Mouse (Mus musculus): ENCODE measurements at regions not wholly inside any gene's neighbourhood (a gene's known extent, or its start where the extent isn't known, plus 50 kb on each side); places are given as distances from the start of the nearest gene placed in this dataset.

- H3K36me3 ChIP-seq (ENCODE audit: control insufficient read depth, insufficient read depth, low read length) = no peaks in the 10 kb centered on the region
- H3K4me3 ChIP-seq (ENCODE audit: low read depth, low read length) = no peak overlapping the region
- no peaks in the 10 kb centered on the region for H3K9me3 ChIP-seq (ENCODE audit: control insufficient read depth, low read length)
- WGBS = 43% methylated on average over 8 of the region's 8 CpGs
- no peak for DNase-seq (ENCODE audit: low spot score)
- H3K9ac ChIP-seq (ENCODE audit: low read depth, low read length) = no peak overlapping the region
- H3K27ac ChIP-seq (ENCODE audit: low read depth, low read length) = no peak overlapping the region
- 0 out of 2 replicates have a peak, but pooled peaks have one; percentile 33 for ATAC-seq (replicated peaks; ENCODE audit: low FRiP score)
- no peaks in the 10 kb centered on the region for H3K27me3 ChIP-seq (replicated peaks; ENCODE audit: control insufficient read depth, insufficient read depth, low read length)
- no peak overlapping the region for H3K4me2 ChIP-seq
- no peaks in the 10 kb centered on the region for H3K4me1 ChIP-seq (replicated peaks; ENCODE audit: control insufficient read depth, insufficient read depth, low read length)
These were observed 135.1 kb upstream of the Plekha5 start for GRCm38 (mm10) chr6:140288799-140289198.

- no peak overlapping the region for H3K27ac ChIP-seq (ENCODE audit: low read depth, low read length)
- H3K9ac ChIP-seq (ENCODE audit: low read depth, low read length) = no peak overlapping the region
- H3K9me3 ChIP-seq (ENCODE audit: control insufficient read depth, low read length) = no peaks in the 10 kb centered on the region
- H3K4me2 ChIP-seq = no peak overlapping the region
- H3K4me3 ChIP-seq (ENCODE audit: low read depth, low read length) = no peak overlapping the region
- H3K27me3 ChIP-seq (replicated peaks; ENCODE audit: control insufficient read depth, insufficient read depth, low read length) = no peaks in the 10 kb centered on the region
- WGBS = 74% methylated on average over 7 of the region's 7 CpGs
- H3K36me3 ChIP-seq (ENCODE audit: control insufficient read depth, insufficient read depth, low read length) = no peaks in the 10 kb centered on the region
- DNase-seq (ENCODE audit: low spot score) (no peak), ATAC-seq (replicated peaks; ENCODE audit: low FRiP score) (no peak)
- H3K4me1 ChIP-seq (replicated peaks; ENCODE audit: control insufficient read depth, insufficient read depth, low read length) = 0 out of 2 replicates have a peak, but pooled peaks cover 2% of the 10 kb centered on the region
These were observed 141.6 kb upstream of the Plekha5 start for GRCm38 (mm10) chr6:140282285-140282577.

GRCm38 (mm10) chr6:140281488-140282284 lies 142.2 kb upstream of the Plekha5 start:
- DNase-seq (ENCODE audit: low spot score) (no peak), ATAC-seq (replicated peaks; ENCODE audit: low FRiP score) (no peak)
- Histone ChIP-seq H3K9ac (ENCODE audit: low read depth, low read length) (no peak overlapping the region), H3K27ac (ENCODE audit: low read depth, low read length) (0 out of 2 replicates have a peak overlapping the region, but pooled peaks have one; percentile 34), H3K36me3 (ENCODE audit: control insufficient read depth, insufficient read depth, low read length) (no peaks in the 10 kb centered on the region), H3K4me1 (replicated peaks; ENCODE audit: control insufficient read depth, insufficient read depth, low read length) (0 out of 2 replicates have a peak, but pooled peaks cover 2% of the 10 kb centered on the region), H3K9me3 (ENCODE audit: control insufficient read depth, low read length) (no peaks in the 10 kb centered on the region), H3K4me3 (ENCODE audit: low read depth, low read length) (no peak overlapping the region), H3K4me2 (no peak overlapping the region), H3K27me3 (replicated peaks; ENCODE audit: control insufficient read depth, insufficient read depth, low read length) (no peaks in the 10 kb centered on the region)
- WGBS = 65% methylated on average over 17 of the region's 17 CpGs

- Histone ChIP-seq H3K36me3 (ENCODE audit: control insufficient read depth, insufficient read depth, low read length) (no peaks in the 10 kb centered on the region), H3K4me1 (replicated peaks; ENCODE audit: control insufficient read depth, insufficient read depth, low read length) (0 out of 2 replicates have a peak, but pooled peaks cover 2% of the 10 kb centered on the region), H3K9ac (ENCODE audit: low read depth, low read length) (no peak overlapping the region), H3K4me3 (ENCODE audit: low read depth, low read length) (no peak overlapping the region), H3K27me3 (replicated peaks; ENCODE audit: control insufficient read depth, insufficient read depth, low read length) (no peaks in the 10 kb centered on the region), H3K9me3 (ENCODE audit: control insufficient read depth, low read length) (no peaks in the 10 kb centered on the region), H3K27ac (ENCODE audit: low read depth, low read length) (0 out of 2 replicates have a peak overlapping the region, but pooled peaks have one; percentile 34), H3K4me2 (no peak overlapping the region)
- ATAC-seq (replicated peaks; ENCODE audit: low FRiP score) = peak; percentile 60
- WGBS = 55% methylated on average over 9 of the region's 9 CpGs
- DNase-seq (ENCODE audit: low spot score) = no peak
These were observed 142.9 kb upstream of the Plekha5 start for GRCm38 (mm10) chr6:140280817-140281475.

DNA sequence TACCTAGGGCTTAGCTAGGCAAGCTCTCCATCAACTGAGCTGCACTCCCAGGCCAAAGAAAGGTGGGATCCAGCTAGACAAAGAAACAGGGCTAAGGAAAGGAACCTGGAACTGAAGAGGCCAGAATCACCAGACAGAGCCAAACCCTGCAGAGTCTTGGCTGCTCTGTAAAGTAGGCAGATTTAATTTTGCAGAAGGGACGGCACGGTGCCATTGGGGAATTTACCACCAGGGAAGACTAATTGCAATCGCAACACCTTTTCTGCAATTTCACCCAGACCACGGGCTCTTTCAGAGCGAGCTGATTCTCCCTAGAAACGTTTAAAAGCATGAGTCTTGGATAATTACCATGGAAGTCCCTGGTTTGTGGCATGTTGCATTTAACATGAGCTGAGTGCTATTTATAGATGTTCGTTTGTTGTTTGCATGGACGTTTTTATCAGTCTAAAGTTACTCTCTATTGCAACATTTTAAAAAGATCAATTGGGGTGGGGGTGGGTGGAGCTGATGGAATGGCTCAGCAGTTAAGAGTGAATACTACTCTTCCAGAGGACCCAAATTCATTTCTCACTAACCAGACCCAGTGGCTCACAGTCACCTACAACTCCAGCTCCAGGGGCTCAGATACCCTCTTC lies 144.0 kb upstream of the Plekha5 start:
- 76% methylated on average over 8 of the region's 8 CpGs for WGBS
- ATAC-seq (replicated peaks; ENCODE audit: low FRiP score) = no peak

DNA sequence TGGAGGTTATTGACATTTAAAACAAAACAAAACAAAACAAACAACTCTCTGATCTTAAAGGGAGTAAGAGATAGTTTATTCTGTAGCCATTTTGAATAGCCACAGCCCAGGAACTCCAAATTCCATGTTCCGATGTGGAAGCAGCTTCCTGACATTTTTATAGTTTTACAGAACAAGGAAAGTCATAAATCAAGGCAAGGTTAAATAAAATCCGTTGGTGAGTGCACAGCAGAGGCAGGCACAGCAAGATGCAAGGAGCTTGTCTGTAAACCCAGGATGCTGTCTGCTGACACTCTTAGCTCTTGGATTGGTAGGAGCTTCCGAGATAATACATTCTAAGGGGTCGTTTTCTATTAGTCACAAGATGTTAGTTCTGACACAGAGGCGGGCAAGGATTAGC lies 145.1 kb upstream of the Plekha5 start:
- no peak overlapping the region for H3K4me3 ChIP-seq (ENCODE audit: low read depth, low read length)
- no peaks in the 10 kb centered on the region for H3K36me3 ChIP-seq (ENCODE audit: control insufficient read depth, insufficient read depth, low read length)
- DNase-seq (ENCODE audit: low spot score) = no peak
- no peak overlapping the region for H3K4me2 ChIP-seq
- no peak overlapping the region for H3K27ac ChIP-seq (ENCODE audit: low read depth, low read length)
- 43% methylated on average over 5 of the region's 5 CpGs for WGBS
- no peak for ATAC-seq (replicated peaks; ENCODE audit: low FRiP score)
- 0 out of 2 replicates have a peak, but pooled peaks cover 2% of the 10 kb centered on the region for H3K4me1 ChIP-seq (replicated peaks; ENCODE audit: control insufficient read depth, insufficient read depth, low read length)
- H3K9ac ChIP-seq (ENCODE audit: low read depth, low read length) = no peak overlapping the region
- no peaks in the 10 kb centered on the region for H3K27me3 ChIP-seq (replicated peaks; ENCODE audit: control insufficient read depth, insufficient read depth, low read length)
- H3K9me3 ChIP-seq (ENCODE audit: control insufficient read depth, low read length) = no peaks in the 10 kb centered on the region

More for the DNA sequence above, 144.0 kb upstream of the Plekha5 start:
- H3K4me2 ChIP-seq = no peak overlapping the region
- 0 out of 2 replicates have a peak, but pooled peaks cover 2% of the 10 kb centered on the region for H3K4me1 ChIP-seq (replicated peaks; ENCODE audit: control insufficient read depth, insufficient read depth, low read length)
- H3K4me3 ChIP-seq (ENCODE audit: low read depth, low read length) = no peak overlapping the region
- H3K27ac ChIP-seq (ENCODE audit: low read depth, low read length) = no peak overlapping the region
- H3K36me3 ChIP-seq (ENCODE audit: control insufficient read depth, insufficient read depth, low read length) = no peaks in the 10 kb centered on the region
- no peaks in the 10 kb centered on the region for H3K9me3 ChIP-seq (ENCODE audit: control insufficient read depth, low read length)
- H3K9ac ChIP-seq (ENCODE audit: low read depth, low read length) = no peak overlapping the region
- no peaks in the 10 kb centered on the region for H3K27me3 ChIP-seq (replicated peaks; ENCODE audit: control insufficient read depth, insufficient read depth, low read length)
- no peak for DNase-seq (ENCODE audit: low spot score)

DNA sequence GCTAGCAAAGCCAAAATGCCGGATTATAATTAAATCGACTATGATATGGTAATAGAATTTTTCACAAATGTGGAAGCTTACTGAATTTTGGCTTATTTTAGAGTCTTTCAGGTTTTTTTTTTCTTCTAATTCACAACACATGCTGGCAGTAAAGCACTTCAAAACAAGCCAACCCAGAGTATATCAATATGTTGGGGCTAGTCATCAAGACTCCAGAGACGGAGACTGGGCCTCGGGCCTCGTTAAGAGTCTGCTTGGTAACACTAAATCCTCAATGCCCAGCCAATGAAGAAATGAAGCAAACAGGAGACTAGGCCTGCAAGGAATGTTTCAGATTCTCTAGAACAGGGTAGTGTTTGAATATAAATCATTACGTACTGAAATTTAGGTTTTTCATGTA lies 153.3 kb upstream of the Plekha5 start:
- no peaks in the 10 kb centered on the region for H3K36me3 ChIP-seq (ENCODE audit: control insufficient read depth, insufficient read depth, low read length)

GRCm38 (mm10) chr6:140268315-140269070 lies 155.4 kb upstream of the Plekha5 start:
- H3K4me1 ChIP-seq (replicated peaks; ENCODE audit: control insufficient read depth, insufficient read depth, low read length) = no peaks in the 10 kb centered on the region
- no peak overlapping the region for H3K9ac ChIP-seq (ENCODE audit: low read depth, low read length)
- H3K4me2 ChIP-seq = no peak overlapping the region
- no peak overlapping the region for H3K4me3 ChIP-seq (ENCODE audit: low read depth, low read length)
- no peaks in the 10 kb centered on the region for H3K9me3 ChIP-seq (ENCODE audit: control insufficient read depth, low read length)
- ATAC-seq (replicated peaks; ENCODE audit: low FRiP score) (no peak), DNase-seq (ENCODE audit: low spot score) (no peak)
- no peak overlapping the region for H3K27ac ChIP-seq (ENCODE audit: low read depth, low read length)
- no peaks in the 10 kb centered on the region for H3K36me3 ChIP-seq (ENCODE audit: control insufficient read depth, insufficient read depth, low read length)
- WGBS = 34% methylated on average over 11 of the region's 11 CpGs
- no peaks in the 10 kb centered on the region for H3K27me3 ChIP-seq (replicated peaks; ENCODE audit: control insufficient read depth, insufficient read depth, low read length)

More for the DNA sequence above, 153.3 kb upstream of the Plekha5 start:
- Histone ChIP-seq H3K9me3 (ENCODE audit: control insufficient read depth, low read length) (no peaks in the 10 kb centered on the region), H3K9ac (ENCODE audit: low read depth, low read length) (no peak overlapping the region), H3K4me2 (no peak overlapping the region), H3K4me1 (replicated peaks; ENCODE audit: control insufficient read depth, insufficient read depth, low read length) (no peaks in the 10 kb centered on the region), H3K27ac (ENCODE audit: low read depth, low read length) (no peak overlapping the region), H3K27me3 (replicated peaks; ENCODE audit: control insufficient read depth, insufficient read depth, low read length) (no peaks in the 10 kb centered on the region), H3K4me3 (ENCODE audit: low read depth, low read length) (no peak overlapping the region)
- no peak for ATAC-seq (replicated peaks; ENCODE audit: low FRiP score)
- WGBS = 89% methylated on average over 6 of the region's 6 CpGs
- DNase-seq (ENCODE audit: low spot score) = no peak

Data from liver, embryonic 11.5 days (tissue).